Mouse (Mus musculus) hindbrain, embryonic 13.5 days (tissue): ENCODE data around the gene Ydjc. TPM values are rescaled to one million over a fixed set of nuclear protein-coding genes. Genes with fewer than 3 reads are reported as not detected.

Experiments used
- ATAC-seq: fragments of 200-750 bp; cut with Nextera tagmentation; 2 replicates; pipeline ENCODE4 v1.8.0; 2017; ENCODE audit warnings: moderate TSS enrichment; ENCODE audit not compliant: low FRiP score
- H3K27ac ChIP-seq: fragments of 300-500 bp; sonication (generic); 2 replicates; pipeline ENCODE4 v1.5.1; 2015; ENCODE audit warnings: inconsistent platforms, mild to moderate bottlenecking, moderate library complexity
- H3K27me3 ChIP-seq: fragments of 300-500 bp; sonication (generic); 2 replicates; pipeline ENCODE4 v1.6.1; 2015; ENCODE audit warnings: mild to moderate bottlenecking, inconsistent platforms
- H3K36me3 ChIP-seq: fragments of 300-500 bp; sonication (generic); 2 replicates; pipeline ENCODE4 v1.6.1; 2015; ENCODE audit warnings: mild to moderate bottlenecking, inconsistent platforms
- H3K4me1 ChIP-seq: fragments of 300-500 bp; sonication (generic); replicated peaks from 2 replicates; pipeline ENCODE4 v1.6.1; 2015; ENCODE audit warnings: inconsistent platforms
- H3K4me2 ChIP-seq: fragments of 300-500 bp; sonication (generic); 2 replicates; pipeline ENCODE4 v1.6.1; 2015; ENCODE audit warnings: inconsistent platforms, mild to moderate bottlenecking, moderate library complexity
- H3K4me3 ChIP-seq: fragments of 300-500 bp; sonication (generic); 2 replicates; pipeline ENCODE4 v1.5.1; 2015; ENCODE audit warnings: mild to moderate bottlenecking, inconsistent platforms
- H3K9ac ChIP-seq: fragments of 300-500 bp; sonication (generic); 2 replicates; pipeline ENCODE4 v1.6.1; 2015; ENCODE audit warnings: mild to moderate bottlenecking, inconsistent platforms
- H3K9me3 ChIP-seq: fragments of 300-500 bp; sonication (generic); 2 replicates; pipeline ENCODE4 v1.6.1; 2016; ENCODE audit warnings: inconsistent platforms
- WGBS: fragments of 180-500 bp; shearing (Covaris S2); methylation state at CpG from one replicate; pipeline ENCODE4 v1.1.7; 2015; 5-methylcytosine and 5-hydroxymethylcytosine counted together
- microRNA counts: library from miRNA; unstranded; fragments of <30 nt; microRNA quantifications from one replicate; lab custom pipeline; 2016
- microRNA-seq: library from miRNA; unstranded; fragments of <30 nt; microRNA quantifications from one replicate; pipeline ENCODE4, GENCODE M21; 2016
- polyA plus RNA-seq: library from polyadenylated mRNA; unstranded; fragments of >200 nt; fragmentation: Nextera tagmentation; extraction: Ambion mirVana; gene quantifications from 2 replicates; pipeline ENCODE4 v1.2.1, GENCODE M21; 2015

The Ydjc gene
- polyA plus RNA-seq, 1 experiment from 2014 or later: 32.9 TPM

GRCm38 (mm10) chr16:17201977-17202376, 57.6 kb downstream of the Ydjc start:
- peak; percentile 25; the same call in 1 of the 2 replicates for ATAC-seq
- Histone ChIP-seq H3K9ac (no peak overlapping the region), H3K27me3 (peaks cover 8% of the 10 kb centered on the region; the same call in 1 of the 2 replicates), H3K4me1 (peaks cover 20% of the 10 kb centered on the region), H3K4me2 (no peak overlapping the region), H3K9me3 (no peaks in the 10 kb centered on the region), H3K27ac (0 out of 2 replicates have a peak overlapping the region, but pooled peaks have one; percentile 35), H3K36me3 (no peaks in the 10 kb centered on the region), H3K4me3 (no peak overlapping the region)
- WGBS: 64% methylated on average over 2 of the region's 2 CpGs

DNA sequence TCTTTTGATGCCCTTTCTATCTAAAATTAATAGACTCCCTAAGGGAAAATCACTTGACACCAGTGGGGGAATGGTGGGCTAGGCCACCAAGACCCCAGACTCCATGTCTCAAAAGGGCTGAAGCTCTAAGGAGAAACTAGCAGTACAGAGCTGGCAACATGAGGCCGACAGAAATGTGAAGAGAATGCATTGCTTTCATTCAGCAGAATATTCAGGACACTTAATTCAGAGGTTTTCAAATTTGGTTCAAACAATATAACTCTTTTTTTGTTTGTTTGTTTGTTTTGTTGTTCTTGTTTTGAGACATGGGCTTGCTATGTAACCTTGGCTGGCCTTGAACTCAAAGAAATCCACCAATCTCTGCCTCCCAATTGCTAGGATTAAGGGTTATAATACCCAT, 58.1 kb downstream of the Ydjc start, which contains the start of gene Ube2l3:
Ube2l3 (minus strand) TSS at position 101 of the 400 bp plus-strand sequence.
- 95% methylated on average over 1 of the region's 1 CpGs for WGBS
- Histone ChIP-seq H3K9me3 (no peaks in the 10 kb centered on the region), H3K4me3 (peak within 1 kb of the TSS; percentile 100), H3K36me3 (no peaks in the 10 kb centered on the region), H3K4me1 (peaks cover 20% of the 10 kb centered on the region), H3K27ac (0 out of 2 replicates have a peak within 1 kb of the TSS, but pooled peaks have one; percentile 85), H3K4me2 (peak within 1 kb of the TSS; percentile 80), H3K9ac (peak within 1 kb of the TSS; percentile 99; the same call in 1 of the 2 replicates), H3K27me3 (peaks cover 11% of the 10 kb centered on the region)
- no peak for ATAC-seq

DNA sequence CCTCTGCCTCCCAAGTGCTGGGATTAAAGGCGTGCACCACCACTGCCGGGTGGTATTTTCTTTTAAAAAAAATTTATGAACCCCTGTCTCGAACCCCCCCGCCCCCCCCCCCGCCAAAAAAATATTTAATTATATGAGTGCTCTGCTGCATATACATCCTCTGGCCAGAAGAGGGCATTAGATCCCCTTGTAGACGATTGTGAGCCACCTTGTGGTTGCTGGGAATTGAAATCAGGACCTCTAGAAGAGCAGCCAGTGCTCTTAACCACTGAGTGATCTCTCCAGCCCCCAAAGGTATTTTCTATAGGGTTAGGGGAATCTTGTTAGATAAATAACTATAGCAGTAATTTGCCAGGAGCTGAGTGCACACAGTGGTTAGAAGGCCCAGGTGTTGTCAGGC, 60.6 kb downstream of the Ydjc start:
- Histone ChIP-seq H3K9ac (no peak overlapping the region), H3K4me1 (peaks cover 20% of the 10 kb centered on the region), H3K4me2 (no peak overlapping the region), H3K27ac (no peak overlapping the region), H3K36me3 (no peaks in the 10 kb centered on the region), H3K27me3 (peaks cover 13% of the 10 kb centered on the region), H3K9me3 (no peaks in the 10 kb centered on the region), H3K4me3 (no peak overlapping the region)
- no peak for ATAC-seq
- 10% methylated on average over 6 of the region's 6 CpGs for WGBS

DNA sequence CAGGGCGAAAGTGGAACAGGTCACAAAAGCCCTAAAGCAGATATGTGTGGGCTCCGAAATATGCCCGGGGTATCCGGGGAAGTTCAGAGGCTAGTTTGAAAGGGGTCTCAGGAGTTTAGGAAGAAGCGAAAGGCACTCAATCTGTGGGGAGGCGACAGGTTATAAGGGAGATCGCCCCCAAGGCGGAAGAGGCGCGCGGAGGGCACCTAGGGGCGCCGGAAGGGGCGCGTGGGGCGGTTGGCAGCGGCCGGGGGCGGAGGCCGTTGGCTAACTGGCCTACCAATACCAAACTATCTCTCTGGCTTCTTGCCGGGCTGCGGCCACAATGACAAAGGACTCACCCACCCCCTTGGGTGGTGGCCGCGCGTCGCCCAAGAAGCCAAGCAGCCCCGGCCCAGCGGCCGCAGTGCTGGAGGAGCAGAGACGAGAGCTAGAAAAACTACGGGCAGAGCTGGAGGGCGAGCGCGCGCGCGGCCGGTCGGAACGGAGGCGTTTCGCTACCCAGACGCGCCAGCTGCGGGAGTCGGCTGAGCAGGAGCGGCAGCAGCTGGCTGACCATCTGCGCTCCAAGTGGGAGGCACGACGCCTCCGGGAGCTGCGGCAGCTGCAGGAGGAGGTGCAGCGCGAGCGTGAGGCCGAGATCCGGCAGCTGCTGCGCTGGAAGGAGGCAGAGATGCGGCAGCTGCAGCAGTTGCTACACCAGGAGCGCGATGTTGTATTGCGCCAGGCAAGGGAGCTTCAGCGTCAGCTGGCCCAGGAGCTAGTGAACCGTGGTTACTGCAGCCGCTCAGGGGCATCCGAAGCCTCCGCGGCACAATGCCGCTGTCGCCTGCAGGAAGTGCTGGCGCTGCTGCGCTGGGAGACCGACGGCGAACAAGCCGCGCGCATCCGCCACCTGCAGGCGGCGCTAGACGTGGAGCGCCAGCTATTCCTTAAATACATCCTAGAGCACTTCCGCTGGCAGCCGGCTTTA, 64.3 kb downstream of the Ydjc start, which contains the start of gene Rimbp3:
Rimbp3 (plus strand) TSS at position 215 of the 973 bp plus-strand sequence.
- WGBS: 1% methylated on average over 83 of the region's 85 CpGs
- Histone ChIP-seq H3K4me3 (peak within 1 kb of the TSS; percentile 55), H3K9ac (peak within 1 kb of the TSS; percentile 77)

GRCm38 (mm10) chr16:17209404-17209960, 65.1 kb downstream of the Ydjc start:
- peak; percentile 6 for ATAC-seq
- peak overlapping the region; percentile 77 for H3K9ac ChIP-seq
- H3K27me3 ChIP-seq: peaks cover 21% of the 10 kb centered on the region
- peak overlapping the region; percentile 92 for H3K27ac ChIP-seq
- H3K4me1 ChIP-seq: peaks cover 26% of the 10 kb centered on the region
- peak overlapping the region; percentile 55 for H3K4me3 ChIP-seq
- H3K4me2 ChIP-seq: peak overlapping the region; percentile 82
- 2% methylated on average over 37 of the region's 37 CpGs for WGBS
- no peaks in the 10 kb centered on the region for H3K36me3 ChIP-seq
- H3K9me3 ChIP-seq: no peaks in the 10 kb centered on the region

More for the DNA sequence above, 64.3 kb downstream of the Ydjc start, which contains the start of gene Rimbp3:
- Histone ChIP-seq H3K4me1 (peaks cover 26% of the 10 kb centered on the region), H3K9me3 (no peaks in the 10 kb centered on the region), H3K4me2 (peak within 1 kb of the TSS; percentile 82), H3K36me3 (no peaks in the 10 kb centered on the region), H3K27me3 (peaks cover 21% of the 10 kb centered on the region), H3K27ac (peak within 1 kb of the TSS; percentile 92)
- ATAC-seq: peak; percentile 89

MicroRNA genes within 50 kb of the gene (microRNA counts, 519-probe panel; counts per million panel counts)
- microRNA mmu-miR-130b (lab: Ali Mortazavi, UCI) (4,897 counts per million, percentile 82 among the panel's probes with 10 or more counts), microRNA mmu-miR-301b (lab: Ali Mortazavi, UCI) (4,025 counts per million, percentile 62 among the panel's probes with 10 or more counts)

Small RNA genes lying within 50 kb of the gene (microRNA-seq; reads per million reads assigned to microRNA genes)
- 6,754 reads per million, percentile 94 among the genes with 10 or more reads in this experiment for gene Mir130b
- gene Mir301b: 178 reads per million, percentile 58 among the genes with 10 or more reads in this experiment

Other genes with a start within 250 kb of the Ydjc start
- gene Ppm1f, start 248.2 kb upstream of the Ydjc start, polyA plus RNA-seq: 26.3 and 28.2 TPM in 2 replicates
- 166 and 169 TPM in 2 replicates for gene Mapk1, start 161.2 kb upstream of the Ydjc start, polyA plus RNA-seq
- 119 and 132 TPM in 2 replicates for gene Ypel1, start 74.9 kb upstream of the Ydjc start, polyA plus RNA-seq
- gene Ppil2, start 33.4 kb upstream of the Ydjc start, polyA plus RNA-seq: 153 and 154 TPM in 2 replicates
- gene 2610318N02Rik, start 19.5 kb upstream of the Ydjc start, polyA plus RNA-seq: 22.4 and 30.0 TPM in 2 replicates
- 37.8 and 43.4 TPM in 2 replicates for gene Sdf2l1, start 12.2 kb upstream of the Ydjc start, polyA plus RNA-seq
- gene Ccdc116, start 2.6 kb downstream of the Ydjc start, polyA plus RNA-seq: 1.5 and 2.2 TPM in 2 replicates
- 313 and 319 TPM in 2 replicates for gene Ube2l3, start 58.0 kb downstream of the Ydjc start, polyA plus RNA-seq
- gene Rimbp3, start 64.0 kb downstream of the Ydjc start, polyA plus RNA-seq: 1.8 and 1.9 TPM in 2 replicates
- gene Hic2, start 89.0 kb downstream of the Ydjc start, polyA plus RNA-seq: 9.0 and 9.4 TPM in 2 replicates
- gene Tmem191c, start 131.5 kb downstream of the Ydjc start, polyA plus RNA-seq: 32.6 and 33.3 TPM in 2 replicates
- 1.2 and 1.4 TPM in 2 replicates for gene Serpind1, start 186.8 kb downstream of the Ydjc start, polyA plus RNA-seq